Mouse (Mus musculus) adrenal gland, postnatal 4 days (tissue): ENCODE measurements around the gene Hrct1. TPM values are rescaled to one million over a fixed set of nuclear protein-coding genes. Genes with fewer than 3 reads are reported as not detected.

Experiments used
- DNase-seq, 2 experiments: peaks; one replicate each; pipeline ENCODE4 v3.0.0; 2021 to 2022; ENCODE audit warnings: low spot score in 2 of 2, mixed read lengths in 2 of 2
- total RNA-seq, 2 experiments: library from RNA; stranded (reverse); gene quantifications; 2 replicates each; pipeline ENCODE4 v1.2.3; 2021

Gene Hrct1
- total RNA-seq, 2 experiments from 2014 or later: 2.4 to 3.6 TPM

DNA sequence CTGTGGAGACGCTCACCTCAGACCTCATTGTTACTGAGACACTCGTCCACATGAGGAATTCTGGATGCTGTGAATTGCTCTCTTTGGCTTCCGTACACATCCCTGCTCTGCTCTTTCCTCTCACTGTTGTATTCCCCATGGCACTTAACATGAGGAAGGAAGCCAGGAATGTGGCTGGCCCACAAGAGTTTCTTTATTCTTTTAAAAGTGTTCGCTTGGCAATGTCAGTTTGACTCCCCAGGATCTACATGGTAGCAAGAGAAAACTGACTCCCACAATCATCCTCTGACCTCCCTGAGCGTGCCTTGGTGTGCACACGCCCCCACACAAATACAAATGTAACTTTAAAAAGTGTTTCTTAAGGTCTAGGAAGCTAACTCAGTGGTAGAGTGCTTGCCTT, 44.6 kb downstream of the Hrct1 start:
- DNase-seq: no peak

- DNase-seq: no peak
Measured at GRCm38 (mm10) chr4:43772304-43772703, 45.3 kb downstream of the Hrct1 start.

Other genes starting within 250 kb of the Hrct1 start
- not detected for gene Sit1, start 243.5 kb upstream of the Hrct1 start, total RNA-seq
- gene Ccdc107, start 234.3 kb upstream of the Hrct1 start, total RNA-seq: 10 to 100 TPM; 44.3 TPM
- 10 to 100 TPM; 11.3 to 15.0 TPM for gene Arhgef39, start 227.5 kb upstream of the Hrct1 start, total RNA-seq
- 1 to 10 TPM; 1.4 to 1.5 TPM for gene Car9, start 220.2 kb upstream of the Hrct1 start, total RNA-seq
- gene Tpm2, start 203.4 kb upstream of the Hrct1 start, total RNA-seq: 100 to 1,000 TPM; 135 to 293 TPM
- 100 to 1,000 TPM; 130 to 160 TPM for gene Creb3, start 164.9 kb upstream of the Hrct1 start, total RNA-seq
- 100 to 1,000 TPM; 209 to 246 TPM for gene Tln1, start 164.5 kb upstream of the Hrct1 start, total RNA-seq
- 10 to 100 TPM; 65.3 to 68.5 TPM for gene Rgp1, start 148.5 kb upstream of the Hrct1 start, total RNA-seq
- gene Gba2, start 148.3 kb upstream of the Hrct1 start, total RNA-seq: 10 to 100 TPM; 17.8 to 18.2 TPM
- gene Msmp, start 142.7 kb upstream of the Hrct1 start, total RNA-seq: 1 to 10 TPM; 1.4 to 2.2 TPM
- gene Npr2, start 95.3 kb upstream of the Hrct1 start, total RNA-seq: 10 to 100 TPM; 43.0 to 47.5 TPM
- gene Spag8, start 73.6 kb upstream of the Hrct1 start, total RNA-seq: 1 to 10 TPM; 1.2 to 1.4 TPM
- gene Hint2, start 70.7 kb upstream of the Hrct1 start, total RNA-seq: 10 to 100 TPM; 76.5 to 83.8 TPM
- 10 to 100 TPM; 11.3 to 11.6 TPM for gene Tmem8b, start 58.2 kb upstream of the Hrct1 start, total RNA-seq
- under 1 TPM; 0.31 to 0.62 TPM for gene Fam221b, start 58.0 kb upstream of the Hrct1 start, total RNA-seq
- gene Olfr70, start 26.4 kb upstream of the Hrct1 start, total RNA-seq: not detected
- gene Olfr71, start 16.9 kb upstream of the Hrct1 start, total RNA-seq: not detected
- gene Spaar, start 2.8 kb downstream of the Hrct1 start, total RNA-seq: 1 to 10 TPM; 1.4 to 2.0 TPM
- not detected for gene Olfr159, start 43.8 kb downstream of the Hrct1 start, total RNA-seq
- not detected for gene Olfr156, start 96.7 kb downstream of the Hrct1 start, total RNA-seq
- gene Olfr157, start 113.0 kb downstream of the Hrct1 start, total RNA-seq: not detected
- gene Olfr155, start 124.4 kb downstream of the Hrct1 start, total RNA-seq: not detected
- gene Reck, start 148.3 kb downstream of the Hrct1 start, total RNA-seq: 10 to 100 TPM; 25.6 to 26.6 TPM
- gene Glipr2, start 230.2 kb downstream of the Hrct1 start, total RNA-seq: 10 to 100 TPM; 14.6 to 18.0 TPM